Mouse (Mus musculus) liver, embryonic 14.5 days (tissue): Measurements from ENCODE around the gene Adar. TPM values are rescaled to one million over a fixed set of nuclear protein-coding genes. Genes with fewer than 3 reads are reported as not detected.

ENCODE experiments used
- ATAC-seq: fragments of 200-750 bp; cut with Nextera tagmentation; 2 replicates; pipeline ENCODE4 v1.8.0; 2017; ENCODE audit warnings: moderate number of reproducible peaks, mild to moderate bottlenecking, moderate library complexity; ENCODE audit not compliant: insufficient read depth
- DNase-seq, 3 experiments: peaks; one replicate each; pipeline ENCODE4 v3.0.0-alpha.2; 2012 to 2013; ENCODE audit warnings: low read depth in 3 of 3, low spot score in 3 of 3
- H3K27ac ChIP-seq: fragments of 300-500 bp; sonication (generic); 2 replicates; pipeline ENCODE4 v1.5.1; 2014; ENCODE audit warnings: moderate library complexity, mild to moderate bottlenecking, control low read depth, inconsistent platforms
- H3K27me3 ChIP-seq: fragments of 300-500 bp; sonication (generic); 2 replicates; pipeline ENCODE4 v1.6.1; 2014; ENCODE audit warnings: mild to moderate bottlenecking, low read length, moderate library complexity; ENCODE audit not compliant: control insufficient read depth, insufficient read depth
- H3K36me3 ChIP-seq: fragments of 300-500 bp; sonication (generic); replicated peaks from 2 replicates; pipeline ENCODE4 v1.6.1; 2014; ENCODE audit warnings: low read depth; ENCODE audit not compliant: control insufficient read depth, insufficient read depth
- H3K4me1 ChIP-seq, 2 experiments: fragments of 200-500 bp in 1 of 2; fragments of 300-500 bp in 1 of 2; sonication (generic) in 1 of 2; replicated peaks; 2 replicates each; pipeline ENCODE4 v1.6.1; 2012 to 2014; ENCODE audit warnings: antibody characterized with exemption in 1 of 2, inconsistent platforms in 1 of 2, low read length in 1 of 2; ENCODE audit not compliant: control insufficient read depth in 2 of 2, insufficient read depth in 2 of 2
- H3K4me2 ChIP-seq: fragments of 300-500 bp; sonication (generic); 2 replicates; pipeline ENCODE4 v1.6.1; 2014; ENCODE audit warnings: low read depth, mild to moderate bottlenecking, control low read depth, moderate library complexity
- H3K4me3 ChIP-seq, 2 experiments: fragments of 200-500 bp in 1 of 2; fragments of 300-500 bp in 1 of 2; sonication (generic) in 1 of 2; 2 replicates each; pipeline ENCODE4 v1.5.1; 2012 to 2014; ENCODE audit warnings: low read depth in 2 of 2, low read length in 2 of 2, mild to moderate bottlenecking in 2 of 2, control low read depth in 1 of 2, inconsistent platforms in 1 of 2, moderate library complexity in 1 of 2; ENCODE audit not compliant: insufficient read depth in 1 of 2
- H3K9ac ChIP-seq: fragments of 300-500 bp; sonication (generic); replicated peaks from 2 replicates; pipeline ENCODE4 v1.6.1; 2014; ENCODE audit warnings: mild to moderate bottlenecking, control low read depth, moderate library complexity
- H3K9me3 ChIP-seq: fragments of 300-500 bp; sonication (generic); 2 replicates; pipeline ENCODE4 v1.6.1; 2016; ENCODE audit warnings: low read length, mixed read lengths; ENCODE audit not compliant: control insufficient read depth
- CTCF ChIP-seq: IDR thresholded peaks from 2 replicates; pipeline ENCODE4 v1.5.1; 2016; ENCODE audit warnings: antibody characterized with exemption, low read depth, control low read depth
- EP300 ChIP-seq: IDR thresholded peaks from 2 replicates; pipeline ENCODE4 v1.6.1; 2016; ENCODE audit warnings: antibody characterized with exemption, low read depth
- WGBS: fragments of 180-500 bp; shearing (Covaris S2); extraction: QIAGEN DNeasy Blood & Tissue Kit; methylation state at CpG from one replicate; pipeline ENCODE4 v1.1.7; 2014; ENCODE audit not compliant: insufficient replicate concordance; 5-methylcytosine and 5-hydroxymethylcytosine counted together
- polyA plus RNA-seq, 2 experiments: library from polyadenylated mRNA; depleted of rRNA in 1 of 2; stranded (reverse) in 1 of 2; unstranded in 1 of 2; fragments of >200 nt; fragmentation: Nextera tagmentation in 1 of 2; extraction: Ambion mirVana in 1 of 2; gene quantifications; 2 replicates each; pipeline versions ENCODE4 v1.2.1 to v1.2.3; 2012 to 2014

Adar gene
- polyA plus RNA-seq, 2 experiments: 6.4 to 7.9 TPM

- no peak for ATAC-seq
- H3K4me1 ChIP-seq: no peaks in the 10 kb centered on the region
Observed at GRCm38 (mm10) chr3:89722032-89722431, 7.2 kb downstream of the Adar start.

GRCm38 (mm10) chr3:89723400-89724084 is 8.7 kb downstream of the Adar start:
- H3K27ac ChIP-seq: no peak overlapping the region
- no peaks in the 10 kb centered on the region for H3K9me3 ChIP-seq
- ATAC-seq: no peak
- no peak overlapping the region for H3K4me2 ChIP-seq
- no peaks in the 10 kb centered on the region for H3K36me3 ChIP-seq
- no peak for DNase-seq
- H3K4me1 ChIP-seq: no peaks in the 10 kb centered on the region
- no peak overlapping the region for H3K4me3 ChIP-seq
- no peak overlapping the region for H3K9ac ChIP-seq
- TF ChIP-seq CTCF: no peak
- TF ChIP-seq EP300: no peak
- 58% methylated on average over 7 of the region's 7 CpGs for WGBS
- no peaks in the 10 kb centered on the region for H3K27me3 ChIP-seq

More at GRCm38 (mm10) chr3:89722032-89722431, 7.2 kb downstream of the Adar start:
- Histone ChIP-seq H3K9me3 (no peaks in the 10 kb centered on the region), H3K4me3 (no peak overlapping the region), H3K9ac (no peak overlapping the region), H3K27ac (no peak overlapping the region), H3K36me3 (no peaks in the 10 kb centered on the region), H3K27me3 (no peaks in the 10 kb centered on the region), H3K4me2 (no peak overlapping the region)
- DNase-seq: no peak
- TF ChIP-seq EP300: no peak
- TF ChIP-seq CTCF: no peak

GRCm38 (mm10) chr3:89727028-89727427 is 12.2 kb downstream of the Adar start:
- Histone ChIP-seq H3K9ac (no peak overlapping the region), H3K4me2 (no peak overlapping the region), H3K4me1 (peaks cover 8 to 16% of the 10 kb centered on the region in 2 experiments), H3K4me3 (no peak overlapping the region), H3K9me3 (no peaks in the 10 kb centered on the region), H3K36me3 (no peaks in the 10 kb centered on the region), H3K27ac (no peak overlapping the region), H3K27me3 (no peaks in the 10 kb centered on the region)
- WGBS: 6% methylated on average over 4 of the region's 4 CpGs
- ATAC-seq: no peak
- peak; percentile 26 to 32 (median 31) for DNase-seq
- no peak for TF ChIP-seq EP300
- TF ChIP-seq CTCF: peak; percentile 87

GRCm38 (mm10) chr3:89728848-89729247 is 14.0 kb downstream of the Adar start:
- ATAC-seq (no peak), DNase-seq (no peak)
- Histone ChIP-seq H3K4me3 (no peak overlapping the region), H3K27me3 (no peaks in the 10 kb centered on the region), H3K4me1 (peaks cover 10 to 18% of the 10 kb centered on the region in 2 experiments), H3K9me3 (no peaks in the 10 kb centered on the region), H3K36me3 (no peaks in the 10 kb centered on the region), H3K9ac (no peak overlapping the region), H3K4me2 (no peak overlapping the region), H3K27ac (no peak overlapping the region)
- TF ChIP-seq CTCF: peak; percentile 24
- TF ChIP-seq EP300: no peak
- 50% methylated on average over 2 of the region's 2 CpGs for WGBS

- under 1% methylated on average over 32 of the region's 32 CpGs for WGBS
- DNase-seq (peak; percentile 83 to 89 (median 83)), ATAC-seq (peak; percentile 94)
- no peaks in the 10 kb centered on the region for H3K27me3 ChIP-seq
- no peaks in the 10 kb centered on the region for H3K9me3 ChIP-seq
- peak overlapping the region; percentile 95 for H3K4me2 ChIP-seq
- H3K36me3 ChIP-seq: no peaks in the 10 kb centered on the region; the same call in 1 of the 2 replicates
- H3K9ac ChIP-seq: peak overlapping the region; percentile 92
- H3K27ac ChIP-seq: peak overlapping the region; percentile 78
- H3K4me1 ChIP-seq: peaks cover 10 to 18% of the 10 kb centered on the region in 2 experiments
- no peak for TF ChIP-seq EP300
- TF ChIP-seq CTCF: peak; percentile 65
- H3K4me3 ChIP-seq: peak overlapping the region; percentile 86 to 88
Observed at GRCm38 (mm10) chr3:89730350-89731331, 15.8 kb downstream of the Adar start.
